Mouse (Mus musculus): Measurements from ENCODE around the gene Stk40.

GRCm38 (mm10) chr4:126137773-126138172, 34.0 kb downstream of the Stk40 start:
- TF ChIP-seq POLR2A (IDR thresholded peaks at IDR 0.05; ENCODE audit: borderline replicate concordance, insufficient read depth, low read length): no peak
- TF ChIP-seq CTCF (IDR thresholded peaks at IDR 0.05; ENCODE audit: borderline replicate concordance, insufficient read depth, low read depth, low read length): no peak
